ENCODE assay signal across 21 mouse cellular contexts in the genomic region with DNA sequence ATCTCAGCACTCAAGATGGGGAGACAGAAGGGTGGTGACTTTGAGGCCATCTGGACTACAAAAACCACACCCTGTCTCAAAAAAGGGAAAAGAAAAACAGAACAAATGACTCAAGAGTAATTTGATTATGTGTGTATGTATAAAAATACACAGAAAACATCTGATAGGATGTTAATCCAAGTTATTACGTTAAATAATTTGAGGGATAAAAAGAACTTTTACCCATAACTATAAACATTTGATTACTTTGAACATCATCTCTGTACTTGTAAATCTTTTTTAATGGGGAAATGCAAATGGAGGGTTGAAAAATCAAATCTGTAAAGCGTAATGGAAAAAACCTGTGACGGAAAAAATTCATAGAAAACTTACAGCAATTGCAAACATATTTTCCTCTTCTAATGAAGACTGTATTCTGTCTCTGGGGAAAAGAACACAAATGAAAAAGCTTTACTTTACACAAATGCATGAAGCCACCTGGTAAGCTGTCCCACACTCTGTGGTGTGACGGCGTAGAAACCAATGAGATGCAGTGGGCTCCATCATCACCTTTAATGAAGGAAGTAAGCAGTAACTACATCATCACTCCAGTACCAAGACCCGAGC. TPM values are rescaled to one million over a fixed set of nuclear protein-coding genes. Genes with fewer than 3 reads are reported as not detected.
DNase-seq lines count a peak whose midpoint lies in the region; ATAC-seq lines count a peak whose summit lies in the region.
"Had no signal": no experiment of that assay in that cellular context is flagged by ENCODE, and none has a peak within 500 bp of the region (broad histone marks: within the 10 kb centered on the region; RNA-seq: fewer than 3 reads in every experiment).

No protein-coding gene starts in this region.

- H3K9ac ChIP-seq in hindbrain, embryonic 14.5 days = no peak overlapping the region
- H3K9ac ChIP-seq: embryonic facial prominence, embryonic 12.5 days; forebrain, embryonic 13.5 days; forebrain, embryonic 15.5 days; forebrain, postnatal 0 days had no signal

- H3K4me3 ChIP-seq in hindbrain, embryonic 14.5 days (replicated peaks; ENCODE audit: low read length) = no peak overlapping the region
- H3K4me3 ChIP-seq: embryonic facial prominence, embryonic 12.5 days; forebrain, embryonic 13.5 days; forebrain, embryonic 15.5 days had no signal

- 96% methylated on average over 6 of the region's 6 CpGs for WGBS in hindbrain, embryonic 14.5 days

- ATAC-seq in granulocyte monocyte progenitor cell, adult 5-6 weeks (replicated peaks; ENCODE audit: poor library complexity, severe bottlenecking) = 0 out of 2 replicates have a peak, but pooled peaks have one; percentile 15
- ATAC-seq in hindbrain, embryonic 14.5 days (ENCODE audit: low FRiP score) = no peak
- ATAC-seq: forebrain, embryonic 13.5 days; forebrain, embryonic 15.5 days; forebrain, postnatal 0 days had no signal

- H3K4me1 ChIP-seq in hindbrain, embryonic 14.5 days (replicated peaks; ENCODE audit: control insufficient read depth, insufficient read depth, low read length) = no peaks in the 10 kb centered on the region
- H3K4me1 ChIP-seq: embryonic facial prominence, embryonic 12.5 days; forebrain, embryonic 13.5 days; forebrain, embryonic 15.5 days had no signal

- intact Hi-C loops in left cerebral cortex, postnatal 10 days (cut with DNase I) = no loop called here

- H3K27ac ChIP-seq in hindbrain, embryonic 14.5 days = no peak overlapping the region
- H3K27ac ChIP-seq: embryonic facial prominence, embryonic 12.5 days; forebrain, embryonic 13.5 days; forebrain, embryonic 15.5 days had no signal

- H3K4me2 ChIP-seq in hindbrain, embryonic 14.5 days (replicated peaks) = no peak overlapping the region
- H3K4me2 ChIP-seq: embryonic facial prominence, embryonic 12.5 days; forebrain, embryonic 13.5 days; forebrain, embryonic 15.5 days had no signal

- no peaks in the 10 kb centered on the region for H3K27me3 ChIP-seq in splenic B cell, adult 2 months (ENCODE audit: control insufficient read depth, insufficient read depth, low read length, poor library complexity, severe bottlenecking)
- H3K27me3 ChIP-seq in hindbrain, embryonic 14.5 days (ENCODE audit: control insufficient read depth, insufficient read depth, low read length) = no peaks in the 10 kb centered on the region
- H3K27me3 ChIP-seq: embryonic facial prominence, embryonic 12.5 days; forebrain, embryonic 13.5 days; forebrain, embryonic 15.5 days had no signal

- no peaks in the 10 kb centered on the region for H3K9me3 ChIP-seq in hindbrain, embryonic 14.5 days (ENCODE audit: control insufficient read depth, low read length)
- H3K9me3 ChIP-seq: embryonic facial prominence, embryonic 12.5 days; forebrain, embryonic 13.5 days; forebrain, embryonic 15.5 days; G1E had no signal

- H3K36me3 ChIP-seq in splenic B cell, adult 2 months (ENCODE audit: control insufficient read depth, insufficient read depth, low read length, poor library complexity, severe bottlenecking) = peaks cover 10% of the 10 kb centered on the region; the same call in 1 of the 2 replicates
- H3K36me3 ChIP-seq in hindbrain, embryonic 14.5 days (replicated peaks; ENCODE audit: control insufficient read depth, insufficient read depth) = peaks cover 85% of the 10 kb centered on the region

- DNase-seq in 3T3-L1 (ENCODE audit: low read depth, low spot score) (peak; percentile 96), MN1 (ENCODE audit: low spot score) (peak; percentile 66)
- DNase-seq in splenic B cell, adult 2 months (ENCODE audit: low read depth, low spot score) = peak; percentile 66
- DNase-seq in hindbrain, embryonic 14.5 days (ENCODE audit: low spot score) = no peak
- DNase-seq in left cerebral cortex, postnatal 10 days (ENCODE audit: extremely low spot score in 1 of 2, low spot score in 2 of 2) = no peak
- DNase-seq in frontal cortex, postnatal 14 days (ENCODE audit: low spot score in 2 of 2) = no peak
- DNase-seq: adrenal gland, adult 8-10 months; adrenal gland, postnatal 14 days; adrenal gland, postnatal 36 days; cerebellum, adult 11-12 months; cerebellum, adult 2 months; cerebellum, adult 9-10 months; cerebellum, postnatal 14 days; cerebellum, postnatal 36 days; embryo, embryonic 11 days; forebrain, postnatal 0 days had no signal

RNA-seq across cellular contexts. Expression of a gene that starts 12.1 kb away (rescaled TPM):
- total RNA-seq in granulocyte monocyte progenitor cell, adult 5-6 weeks (2014; fragmentation: Nextera tagmentation) = 76.8 and 93.4 TPM in 2 replicates
- total RNA-seq in granulocyte monocyte progenitor cell, adult 5-6 weeks (2017) = 153 and 182 TPM in 2 replicates
- polyA plus RNA-seq in hindbrain, embryonic 14.5 days (2014; fragmentation: Nextera tagmentation; extraction: Ambion mirVana) = 37.7 and 39.1 TPM in 2 replicates
- 10 to 100 TPM; 16.8 to 18.0 TPM for total RNA-seq in left cerebral cortex, postnatal 10 days (2021)

RNA-seq across cellular contexts. Expression of a gene that starts 34.2 kb away (rescaled TPM):
- 6.1 and 12.7 TPM in 2 replicates for total RNA-seq in granulocyte monocyte progenitor cell, adult 5-6 weeks (2014; fragmentation: Nextera tagmentation)
- total RNA-seq in granulocyte monocyte progenitor cell, adult 5-6 weeks (2017) = 14.4 and 18.9 TPM in 2 replicates
- 24.8 and 28.9 TPM in 2 replicates for polyA plus RNA-seq in hindbrain, embryonic 14.5 days (2014; fragmentation: Nextera tagmentation; extraction: Ambion mirVana)
- total RNA-seq in left cerebral cortex, postnatal 10 days (2021) = 10 to 100 TPM; 30.9 to 31.6 TPM

Comparison
In these comparisons a context has a peak if more than half of its experiments do, and no peak if none do; other contexts are left out.
1. DNase-seq: peak in 3T3-L1 (single experiment), MN1 (single experiment) and splenic B cell, adult 2 months (single experiment); none in hindbrain, embryonic 14.5 days (single experiment), left cerebral cortex, postnatal 10 days (0 of 2) and frontal cortex, postnatal 14 days (0 of 2).
2. RNA of a gene that starts 12.1 kb away (total RNA-seq): 76.8 to 182 TPM in granulocyte monocyte progenitor cell, adult 5-6 weeks; 16.8 to 18.0 TPM in left cerebral cortex, postnatal 10 days; every median in the first group is over 4 times any median in the second.